Mouse (Mus musculus) MEL (cell line): ENCODE measurements around the gene Homer2. TPM values are rescaled to one million over a fixed set of nuclear protein-coding genes. Genes with fewer than 3 reads are reported as not detected.

Experiments
- DNase-seq: peaks from one replicate; pipeline ENCODE4 v3.0.0; 2011; ENCODE audit warnings: low read depth, low spot score
- H3K27ac ChIP-seq: 2 replicates; pipeline ENCODE4 v1.5.1; 2012; ENCODE audit warnings: low read depth, mild to moderate bottlenecking, control low read depth, low read length, moderate library complexity; ENCODE audit not compliant: control insufficient read depth
- H3K27me3 ChIP-seq, 2 experiments: fragments of 150-350 bp in 1 of 2; sonication (generic) in 1 of 2; 2 replicates each; pipeline ENCODE4 v1.6.1; 2012; ENCODE audit warnings: low read length in 2 of 2, mild to moderate bottlenecking in 2 of 2, improper control_type of control experiment in 1 of 2, moderate library complexity in 1 of 2; ENCODE audit not compliant: insufficient read depth in 2 of 2, control insufficient read depth in 1 of 2
- H3K36me3 ChIP-seq, 2 experiments: 2 replicates each; pipeline ENCODE4 v1.6.1; 2012 to 2014; ENCODE audit warnings: low read length in 2 of 2, improper control_type of control experiment in 1 of 2, inconsistent platforms in 1 of 2, mild to moderate bottlenecking in 1 of 2; ENCODE audit not compliant: insufficient read depth in 2 of 2, control insufficient read depth in 1 of 2
- H3K4me1 ChIP-seq, 2 experiments: fragments of 150-350 bp in 1 of 2; sonication (generic) in 1 of 2; 2 replicates each; pipeline ENCODE4 v1.6.1; 2012; ENCODE audit warnings: low read length in 2 of 2, improper control_type of control experiment in 1 of 2, mild to moderate bottlenecking in 1 of 2; ENCODE audit not compliant: insufficient read depth in 2 of 2, control insufficient read depth in 1 of 2
- H3K4me3 ChIP-seq, 2 experiments: fragments of 150-350 bp in 1 of 2; sonication (generic) in 1 of 2; 2 replicates each; pipeline ENCODE4 v1.5.1; 2012; ENCODE audit warnings: low read depth in 2 of 2, low read length in 2 of 2, mild to moderate bottlenecking in 2 of 2, moderate library complexity in 2 of 2, control low read depth in 1 of 2, improper control_type of control experiment in 1 of 2; ENCODE audit not compliant: control insufficient read depth in 1 of 2, insufficient read depth in 1 of 2
- H3K79me2 ChIP-seq: 2 replicates; pipeline ENCODE4 v1.6.1; 2012; ENCODE audit warnings: mild to moderate bottlenecking, low read length, moderate library complexity; ENCODE audit not compliant: control insufficient read depth, poor library complexity, insufficient read depth
- H3K9ac ChIP-seq: 2 replicates; pipeline ENCODE4 v1.6.1; 2012; ENCODE audit warnings: low read depth, mild to moderate bottlenecking, control low read depth, low read length, moderate library complexity; ENCODE audit not compliant: control insufficient read depth, poor library complexity, severe bottlenecking
- H3K9me3 ChIP-seq: fragments of 150-350 bp; sonication (generic); replicated peaks from 2 replicates; pipeline ENCODE4 v1.6.1; 2012; ENCODE audit warnings: mild to moderate bottlenecking, low read length, improper control_type of control experiment, moderate library complexity; ENCODE audit not compliant: insufficient read depth
- BHLHE40 ChIP-seq: IDR thresholded peaks from 2 replicates; pipeline ENCODE4 v1.6.1; 2012; ENCODE audit warnings: low read depth, mild to moderate bottlenecking, inconsistent platforms, low read length, improper control_type of control experiment, borderline replicate concordance
- CHD1 ChIP-seq: IDR thresholded peaks from 2 replicates; pipeline ENCODE4 v1.6.1; 2012; ENCODE audit warnings: low read depth, mild to moderate bottlenecking, inconsistent platforms, low read length, improper control_type of control experiment
- CHD2 ChIP-seq: IDR thresholded peaks from 2 replicates; pipeline ENCODE4 v1.6.1; 2011; ENCODE audit warnings: low read length, improper control_type of control experiment
- CTCF ChIP-seq, 3 experiments: IDR thresholded peaks in 2 of 3; conservative IDR thresholded peaks in 1 of 3; 2 replicates each; pipeline ENCODE4 v1.5.1; 2011 to 2012; ENCODE audit warnings: low read length in 3 of 3, low read depth in 2 of 3, mild to moderate bottlenecking in 2 of 3, improper control_type of control experiment in 1 of 3, inconsistent platforms in 1 of 3, mixed read lengths in 1 of 3, moderate library complexity in 1 of 3; ENCODE audit not compliant: control insufficient read depth in 1 of 3, insufficient read depth in 1 of 3, poor library complexity in 1 of 3, severe bottlenecking in 1 of 3
- ELF1 ChIP-seq: IDR thresholded peaks from 2 replicates; pipeline ENCODE4 v1.6.1; 2014; ENCODE audit warnings: low read depth, mild to moderate bottlenecking, inconsistent platforms, low read length, improper control_type of control experiment, moderate library complexity
- EP300 ChIP-seq, 2 experiments: IDR thresholded peaks; 2 replicates each; pipeline ENCODE4 v1.6.1; 2011; ENCODE audit warnings: improper control_type of control experiment in 2 of 2, low read length in 2 of 2, low read depth in 1 of 2, mild to moderate bottlenecking in 1 of 2
- ETS1 ChIP-seq: IDR thresholded peaks from 2 replicates; pipeline ENCODE4 v1.6.1; 2012; ENCODE audit warnings: low read depth, mild to moderate bottlenecking, inconsistent platforms, low read length, improper control_type of control experiment, moderate library complexity
- HCFC1 ChIP-seq: IDR thresholded peaks from 2 replicates; pipeline ENCODE4 v1.6.1; 2012; ENCODE audit warnings: low read depth, mild to moderate bottlenecking, inconsistent platforms, low read length, improper control_type of control experiment, moderate library complexity
- KAT2A ChIP-seq: conservative IDR thresholded peaks from 2 replicates; pipeline ENCODE4 v1.6.1; 2012; ENCODE audit warnings: low read depth, low read length, improper control_type of control experiment, inconsistent platforms
- MAFK ChIP-seq: IDR thresholded peaks from 2 replicates; pipeline ENCODE4 v1.6.1; 2011; ENCODE audit warnings: low read depth, mild to moderate bottlenecking, low read length, improper control_type of control experiment, borderline replicate concordance
- MAZ ChIP-seq: IDR thresholded peaks from 2 replicates; pipeline ENCODE4 v1.6.1; 2012; ENCODE audit warnings: low read depth, mild to moderate bottlenecking, inconsistent platforms, low read length, improper control_type of control experiment
- MEF2A ChIP-seq: IDR thresholded peaks from 2 replicates; pipeline ENCODE4 v1.6.1; 2014; ENCODE audit warnings: low read depth, mild to moderate bottlenecking, inconsistent platforms, low read length, improper control_type of control experiment; ENCODE audit not compliant: poor library complexity, insufficient replicate concordance, severe bottlenecking; ENCODE audit errors: extremely low read depth
- MXI1 ChIP-seq: IDR thresholded peaks from 2 replicates; pipeline ENCODE4 v1.6.1; 2011; ENCODE audit warnings: mild to moderate bottlenecking, low read depth, low read length, improper control_type of control experiment
- MYC ChIP-seq: IDR thresholded peaks from 2 replicates; pipeline ENCODE4 v1.6.1; 2011; ENCODE audit warnings: low read depth, mild to moderate bottlenecking, low read length, improper control_type of control experiment, moderate library complexity
- NRF1 ChIP-seq: IDR thresholded peaks from 2 replicates; pipeline ENCODE4 v1.6.1; 2014; ENCODE audit warnings: low read depth, mild to moderate bottlenecking, inconsistent platforms, low read length, improper control_type of control experiment, moderate library complexity; ENCODE audit not compliant: poor library complexity, insufficient read depth, severe bottlenecking
- POLR2A ChIP-seq, 2 experiments: IDR thresholded peaks; 2 replicates each; pipeline ENCODE4 v1.6.1; 2011 to 2012; ENCODE audit warnings: low read length in 2 of 2, mild to moderate bottlenecking in 2 of 2, control low read depth in 1 of 2, improper control_type of control experiment in 1 of 2, low read depth in 1 of 2, moderate library complexity in 1 of 2; ENCODE audit not compliant: control insufficient read depth in 1 of 2, insufficient read depth in 1 of 2, poor library complexity in 1 of 2
- POLR2AphosphoS2 ChIP-seq: IDR thresholded peaks from 2 replicates; pipeline ENCODE4 v1.6.1; 2011; ENCODE audit warnings: low read length, improper control_type of control experiment
- POLR2AphosphoS5 ChIP-seq: IDR thresholded peaks from 2 replicates; pipeline ENCODE4 v1.6.1; 2012; ENCODE audit warnings: low read depth, borderline replicate concordance, mild to moderate bottlenecking, inconsistent platforms, low read length, moderate library complexity, mixed read lengths
- RAD21 ChIP-seq: IDR thresholded peaks from 2 replicates; pipeline ENCODE4 v1.6.1; 2011; ENCODE audit warnings: mild to moderate bottlenecking, low read depth, low read length, improper control_type of control experiment
- RCOR1 ChIP-seq: IDR thresholded peaks from 2 replicates; pipeline ENCODE4 v1.6.1; 2012; ENCODE audit warnings: low read depth, mild to moderate bottlenecking, inconsistent platforms, low read length, improper control_type of control experiment
- SIN3A ChIP-seq: IDR thresholded peaks from 2 replicates; pipeline ENCODE4 v1.6.1; 2012; ENCODE audit warnings: low read length, improper control_type of control experiment, inconsistent platforms
- SMC3 ChIP-seq: IDR thresholded peaks from 2 replicates; pipeline ENCODE4 v1.6.1; 2011; ENCODE audit warnings: low read depth, low read length, improper control_type of control experiment
- TCF12 ChIP-seq: IDR thresholded peaks from 2 replicates; pipeline ENCODE4 v1.6.1; 2014; ENCODE audit warnings: low read depth, mild to moderate bottlenecking, inconsistent platforms, low read length, improper control_type of control experiment, moderate library complexity
- UBTF ChIP-seq: IDR thresholded peaks from 2 replicates; pipeline ENCODE4 v1.6.1; 2012; ENCODE audit warnings: low read depth, mild to moderate bottlenecking, inconsistent platforms, low read length, improper control_type of control experiment, moderate library complexity, borderline replicate concordance; ENCODE audit not compliant: insufficient read depth
- ZC3H11A ChIP-seq: IDR thresholded peaks from 2 replicates; pipeline ENCODE4 v1.6.1; 2012; ENCODE audit warnings: low read depth, mild to moderate bottlenecking, inconsistent platforms, low read length, improper control_type of control experiment
- ZKSCAN1 ChIP-seq: IDR thresholded peaks from 2 replicates; pipeline ENCODE4 v1.6.1; 2012; ENCODE audit warnings: low read depth, mild to moderate bottlenecking, inconsistent platforms, low read length, improper control_type of control experiment, moderate library complexity
- ZNF384 ChIP-seq: IDR thresholded peaks from 2 replicates; pipeline ENCODE4 v1.6.1; 2012; ENCODE audit warnings: low read depth, mild to moderate bottlenecking, inconsistent platforms, low read length, improper control_type of control experiment
- polyA plus RNA-seq, 2 experiments: library from polyadenylated mRNA; stranded (reverse) in 1 of 2; unstranded in 1 of 2; fragments of >175 nt in 1 of 2; fragments of >200 nt in 1 of 2; gene quantifications; 2 replicates each; pipeline versions ENCODE4 v1.2.1 to v1.2.4; 2012; ENCODE audit warnings: low replicate concordance in 2 of 2, low read depth in 1 of 2; ENCODE audit not compliant: insufficient read length in 2 of 2, insufficient read depth in 1 of 2, missing spikeins in 1 of 2
- total RNA-seq: library from RNA; depleted of rRNA; stranded (reverse); fragments of 300-350 nt; gene quantifications from 2 replicates; pipeline ENCODE4 v1.2.3, GENCODE M21; 2012

Gene Homer2
- total and polyA plus RNA-seq, 3 experiments = 18.4 to 39.0 TPM; not detected in 1

DNA sequence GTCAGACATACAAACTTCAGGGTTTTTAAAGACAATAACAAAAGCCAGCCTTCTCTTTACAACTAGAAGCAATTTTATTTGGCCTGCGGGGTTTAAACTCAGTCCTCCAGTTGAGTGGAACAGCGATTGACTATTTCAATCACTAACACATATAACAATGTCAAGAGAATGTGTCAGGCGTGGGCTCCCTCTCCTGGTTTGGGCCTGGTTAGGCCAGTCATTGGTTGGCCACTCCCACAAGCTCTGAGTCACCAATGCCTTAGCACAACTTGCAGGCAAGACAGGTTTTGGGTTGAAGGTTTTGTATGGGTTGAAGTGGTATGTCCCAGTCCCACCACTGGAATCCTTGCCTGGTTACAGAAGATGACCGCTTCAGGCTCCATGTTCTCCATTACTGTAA is 36.8 kb upstream of the Homer2 start:
- TF ChIP-seq MXI1 (no peak), POLR2AphosphoS5 (no peak), CHD2 (no peak), BHLHE40 (no peak), POLR2AphosphoS2 (no peak), MAZ (no peak), MEF2A (no peak), ZKSCAN1 (no peak), NRF1 (no peak), ELF1 (no peak), CHD1 (no peak), TCF12 (no peak), POLR2A (IDR thresholded peaks at IDR 0.05; ENCODE audit: control insufficient read depth in 1 of 2, insufficient read depth in 1 of 2, low read depth in 1 of 2, low read length in 2 of 2, poor library complexity in 1 of 2) (no peak), ETS1 (no peak), MAFK (no peak), ZNF384 (no peak), HCFC1 (no peak), SMC3 (peak; percentile 70), UBTF (no peak), ZC3H11A (no peak), CTCF (IDR thresholded peaks at IDR 0.05 in 2 of 3, conservative IDR thresholded peaks at IDR 0.05 in 1 of 3; ENCODE audit: control insufficient read depth in 1 of 3, insufficient read depth in 1 of 3, low read depth in 2 of 3, low read length in 3 of 3, poor library complexity in 1 of 3, severe bottlenecking in 1 of 3) (peak in 2 of 3 experiments; percentile 55 to 66; a peak in 5 of 6 replicates), SIN3A (no peak), KAT2A (no peak), RCOR1 (no peak), RAD21 (peak; percentile 77), EP300 (IDR thresholded peaks at IDR 0.05; ENCODE audit: low read depth in 1 of 2, low read length in 2 of 2) (no peak), MYC (no peak)
- Histone ChIP-seq H3K27ac (no peak overlapping the region), H3K9ac (no peak overlapping the region), H3K4me1 (0 out of 4 replicates have a peak, but pooled peaks cover 0 to 5% of the 10 kb centered on the region in 2 experiments), H3K36me3 (peaks cover 0 to 8% of the 10 kb centered on the region in 2 experiments; a peak in 2 of 4 replicates), H3K4me3 (no peak overlapping the region), H3K27me3 (no peaks in the 10 kb centered on the region), H3K9me3 (no peaks in the 10 kb centered on the region), H3K79me2 (no peaks in the 10 kb centered on the region)
- DNase-seq = peak; percentile 67
